Mouse (Mus musculus): ENCODE measurements at regions not wholly inside any gene's neighbourhood (a gene's known extent, or its start where the extent isn't known, plus 50 kb on each side); places are given as distances from the start of the nearest gene placed in this dataset.
A peak's percentile ranks its signal among the peaks of the same experiment; 100 is the strongest.

- no peak for DNase-seq (ENCODE audit: low read depth, low spot score)
- Histone ChIP-seq H3K9me3 (ENCODE audit: control insufficient read depth, insufficient read depth, low read depth, low read length) (no peaks in the 10 kb centered on the region), H3K4me3 (ENCODE audit: insufficient read depth in 1 of 2, low read depth in 1 of 2, low read length in 2 of 2, poor library complexity in 1 of 2, severe bottlenecking in 1 of 2) (no peak overlapping the region), H3K4me1 (ENCODE audit: control insufficient read depth in 2 of 2, insufficient read depth in 2 of 2, low read length in 2 of 2, poor library complexity in 1 of 2) (peaks cover 0 to 2% of the 10 kb centered on the region in 2 experiments; a peak in 1 of 4 replicates), H3K9ac (ENCODE audit: insufficient read depth, low read depth, low read length, poor library complexity, severe bottlenecking) (no peak overlapping the region), H3K27ac (ENCODE audit: insufficient read depth, low read depth, low read length, poor library complexity, severe bottlenecking) (no peak overlapping the region), H3K36me3 (ENCODE audit: control insufficient read depth, insufficient read depth, low read length, poor library complexity, severe bottlenecking) (no peaks in the 10 kb centered on the region)
- in situ Hi-C loops (cut with MboI; ENCODE audit: low sequenced_read_pairs in 2 of 2, unreplicated experiment in 2 of 2), result no loop called here
- TF ChIP-seq HCFC1 (IDR thresholded peaks at IDR 0.05; ENCODE audit: borderline replicate concordance, insufficient read depth, low read length) (no peak), CHD2 (IDR thresholded peaks at IDR 0.05; ENCODE audit: low read depth, low read length) (no peak), ZC3H11A (IDR thresholded peaks at IDR 0.05; ENCODE audit: borderline replicate concordance, low read depth, low read length) (no peak), ZNF384 (IDR thresholded peaks at IDR 0.05; ENCODE audit: low read depth, low read length) (no peak), MAFK (IDR thresholded peaks at IDR 0.05; ENCODE audit: insufficient read depth, low read depth, low read length) (no peak)
Measured at GRCm38 (mm10) chr11:18123031-18123430, 169.4 kb upstream of the Etaa1 start.

- no peak overlapping the region for H3K9ac ChIP-seq (ENCODE audit: insufficient read depth, low read depth, low read length, poor library complexity, severe bottlenecking)
- no peak for TF ChIP-seq ZC3H11A (IDR thresholded peaks at IDR 0.05; ENCODE audit: borderline replicate concordance, low read depth, low read length)
- TF ChIP-seq ZNF384 (IDR thresholded peaks at IDR 0.05; ENCODE audit: low read depth, low read length), result no peak
- no peak for TF ChIP-seq CHD2 (IDR thresholded peaks at IDR 0.05; ENCODE audit: low read depth, low read length)
- TF ChIP-seq HCFC1 (IDR thresholded peaks at IDR 0.05; ENCODE audit: borderline replicate concordance, insufficient read depth, low read length), result no peak
- no peak for TF ChIP-seq MAFK (IDR thresholded peaks at IDR 0.05; ENCODE audit: insufficient read depth, low read depth, low read length)
- in situ Hi-C loops (cut with MboI; ENCODE audit: low sequenced_read_pairs in 2 of 2, unreplicated experiment in 2 of 2), result no loop called here
Measured at GRCm38 (mm10) chr11:18122616-18123015, 168.9 kb upstream of the Etaa1 start.

GRCm38 (mm10) chr11:18115693-18116450 is 162.2 kb upstream of the Etaa1 start:
- Histone ChIP-seq H3K9me3 (ENCODE audit: control insufficient read depth, insufficient read depth, low read depth, low read length) (no peaks in the 10 kb centered on the region), H3K27ac (ENCODE audit: insufficient read depth, low read depth, low read length, poor library complexity, severe bottlenecking) (no peak overlapping the region), H3K36me3 (ENCODE audit: control insufficient read depth, insufficient read depth, low read length, poor library complexity, severe bottlenecking) (no peaks in the 10 kb centered on the region), H3K4me1 (ENCODE audit: control insufficient read depth in 2 of 2, insufficient read depth in 2 of 2, low read length in 2 of 2, poor library complexity in 1 of 2) (no peaks in the 10 kb centered on the region), H3K4me3 (ENCODE audit: insufficient read depth in 1 of 2, low read depth in 1 of 2, low read length in 2 of 2, poor library complexity in 1 of 2, severe bottlenecking in 1 of 2) (no peak overlapping the region), H3K9ac (ENCODE audit: insufficient read depth, low read depth, low read length, poor library complexity, severe bottlenecking) (no peak overlapping the region)
- TF ChIP-seq CHD2 (IDR thresholded peaks at IDR 0.05; ENCODE audit: low read depth, low read length) (no peak), HCFC1 (IDR thresholded peaks at IDR 0.05; ENCODE audit: borderline replicate concordance, insufficient read depth, low read length) (no peak), ZNF384 (IDR thresholded peaks at IDR 0.05; ENCODE audit: low read depth, low read length) (no peak)
- no peak for DNase-seq (ENCODE audit: low read depth, low spot score)
- in situ Hi-C loops (cut with MboI; ENCODE audit: low sequenced_read_pairs in 2 of 2, unreplicated experiment in 2 of 2), result no loop called here

More at GRCm38 (mm10) chr11:18122616-18123015, 168.9 kb upstream of the Etaa1 start:
- Histone ChIP-seq H3K27ac (ENCODE audit: insufficient read depth, low read depth, low read length, poor library complexity, severe bottlenecking) (no peak overlapping the region), H3K4me3 (ENCODE audit: insufficient read depth in 1 of 2, low read depth in 1 of 2, low read length in 2 of 2, poor library complexity in 1 of 2, severe bottlenecking in 1 of 2) (no peak overlapping the region), H3K9me3 (ENCODE audit: control insufficient read depth, insufficient read depth, low read depth, low read length) (no peaks in the 10 kb centered on the region), H3K36me3 (ENCODE audit: control insufficient read depth, insufficient read depth, low read length, poor library complexity, severe bottlenecking) (no peaks in the 10 kb centered on the region), H3K4me1 (ENCODE audit: control insufficient read depth in 2 of 2, insufficient read depth in 2 of 2, low read length in 2 of 2, poor library complexity in 1 of 2) (peaks cover 0 to 2% of the 10 kb centered on the region in 2 experiments; a peak in 1 of 4 replicates)
- DNase-seq (ENCODE audit: low read depth, low spot score), result peak; percentile 61

GRCm38 (mm10) chr11:18102841-18103240 is 149.2 kb upstream of the Etaa1 start:
- Histone ChIP-seq H3K27ac (ENCODE audit: insufficient read depth, low read depth, low read length, poor library complexity, severe bottlenecking) (no peak overlapping the region), H3K9me3 (ENCODE audit: control insufficient read depth, insufficient read depth, low read depth, low read length) (no peaks in the 10 kb centered on the region), H3K4me3 (ENCODE audit: insufficient read depth in 1 of 2, low read depth in 1 of 2, low read length in 2 of 2, poor library complexity in 1 of 2, severe bottlenecking in 1 of 2) (no peak overlapping the region), H3K36me3 (ENCODE audit: control insufficient read depth, insufficient read depth, low read length, poor library complexity, severe bottlenecking) (no peaks in the 10 kb centered on the region), H3K4me1 (ENCODE audit: control insufficient read depth in 2 of 2, insufficient read depth in 2 of 2, low read length in 2 of 2, poor library complexity in 1 of 2) (no peaks in the 10 kb centered on the region), H3K9ac (ENCODE audit: insufficient read depth, low read depth, low read length, poor library complexity, severe bottlenecking) (no peak overlapping the region)
- TF ChIP-seq MAFK (IDR thresholded peaks at IDR 0.05; ENCODE audit: insufficient read depth, low read depth, low read length) (no peak), HCFC1 (IDR thresholded peaks at IDR 0.05; ENCODE audit: borderline replicate concordance, insufficient read depth, low read length) (no peak), ZC3H11A (IDR thresholded peaks at IDR 0.05; ENCODE audit: borderline replicate concordance, low read depth, low read length) (no peak), CHD2 (IDR thresholded peaks at IDR 0.05; ENCODE audit: low read depth, low read length) (no peak), ZNF384 (IDR thresholded peaks at IDR 0.05; ENCODE audit: low read depth, low read length) (no peak)
- in situ Hi-C loops (cut with MboI; ENCODE audit: low sequenced_read_pairs in 2 of 2, unreplicated experiment in 2 of 2), result no loop called here
- DNase-seq (ENCODE audit: low read depth, low spot score), result no peak

Measured in ES-E14 (cell line).